In genomic region chr17:78676813-78677212, GRCm38 (mm10) we compare ENCODE assay signal across 17 mouse cellular contexts.
DNase-seq lines count a peak whose midpoint lies in the region; ATAC-seq and TF ChIP-seq lines count a peak whose summit lies in the region.
"Had no signal": no experiment of that assay in that cellular context is flagged by ENCODE, and none has a peak within 500 bp of the region (broad histone marks: within the 10 kb centered on the region; RNA-seq: fewer than 3 reads in every experiment).

No protein-coding gene starts in this region.

- H3K27me3 ChIP-seq in heart, embryonic 11.5 days (ENCODE audit: control insufficient read depth, insufficient read depth, low read length), result no peaks in the 10 kb centered on the region
- H3K27me3 ChIP-seq: embryonic facial prominence, embryonic 13.5 days; hindbrain, embryonic 13.5 days; neural tube, embryonic 12.5 days; Patski had no signal

- H3K36me3 ChIP-seq in heart, embryonic 11.5 days (ENCODE audit: control insufficient read depth, insufficient read depth, low read length), result peaks cover 3% of the 10 kb centered on the region; the same call in 1 of the 2 replicates

- ATAC-seq in heart, embryonic 11.5 days (replicated peaks; ENCODE audit: insufficient number of reproducible peaks, low FRiP score, low TSS enrichment), result no peak
- ATAC-seq: intestine, embryonic 16.5 days; Patski had no signal

- H3K27ac ChIP-seq in heart, embryonic 11.5 days (ENCODE audit: low read depth, low read length), result peak overlapping the region; percentile 65
- peak overlapping the region; percentile 72 for H3K27ac ChIP-seq in layer of hippocampus, adult 2 months
- H3K27ac ChIP-seq: embryonic facial prominence, embryonic 13.5 days; hindbrain, embryonic 13.5 days; neural tube, embryonic 12.5 days had no signal

- TF ChIP-seq CTCF in layer of hippocampus, adult 2 months (conservative IDR thresholded peaks at IDR 0.05), result no peak

- WGBS in heart, embryonic 11.5 days (ENCODE audit: insufficient replicate concordance), result 63% methylated on average over 11 of the region's 11 CpGs

- H3K9me3 ChIP-seq in heart, embryonic 11.5 days (replicated peaks; ENCODE audit: control insufficient read depth, low read length), result no peaks in the 10 kb centered on the region
- H3K9me3 ChIP-seq: embryonic facial prominence, embryonic 13.5 days; hindbrain, embryonic 13.5 days; neural tube, embryonic 12.5 days had no signal

- H3K4me3 ChIP-seq in heart, embryonic 11.5 days (ENCODE audit: low read depth, low read length), result no peak overlapping the region
- no peak overlapping the region for H3K4me3 ChIP-seq in layer of hippocampus, adult 2 months
- H3K4me3 ChIP-seq: embryonic facial prominence, embryonic 13.5 days; hindbrain, embryonic 13.5 days; neural tube, embryonic 12.5 days had no signal

- peak overlapping the region; percentile 41 for H3K4me2 ChIP-seq in heart, embryonic 11.5 days
- H3K4me2 ChIP-seq: embryonic facial prominence, embryonic 13.5 days; hindbrain, embryonic 13.5 days; neural tube, embryonic 12.5 days had no signal

- H3K4me1 ChIP-seq in heart, embryonic 11.5 days (ENCODE audit: control insufficient read depth, insufficient read depth, low read length), result peaks cover 18% of the 10 kb centered on the region
- H3K4me1 ChIP-seq: embryonic facial prominence, embryonic 13.5 days; hindbrain, embryonic 13.5 days; neural tube, embryonic 12.5 days had no signal

- no peak overlapping the region for H3K9ac ChIP-seq in heart, embryonic 11.5 days (ENCODE audit: low read depth, low read length)
- H3K9ac ChIP-seq: embryonic facial prominence, embryonic 13.5 days; hindbrain, embryonic 13.5 days; neural tube, embryonic 12.5 days had no signal

- DNase-seq in heart, adult 18-20 months, result no peak
- DNase-seq in layer of hippocampus, adult 2 months (ENCODE audit: low spot score in 2 of 2), result peak in 1 of 2 experiments; percentile 38
- DNase-seq in layer of hippocampus, postnatal 25 days (ENCODE audit: extremely low spot score in 1 of 2, low spot score in 1 of 2), result no peak
- peak; percentile 27 to 61 for DNase-seq in left cerebral cortex, adult 9 months (ENCODE audit: low spot score in 2 of 2)
- peak; percentile 47 to 75 for DNase-seq in right cerebral cortex, postnatal 36 days (ENCODE audit: low spot score in 2 of 2)
- no peak for DNase-seq in spleen, postnatal 14 days (ENCODE audit: low spot score in 2 of 2)
- DNase-seq in kidney, adult 8-10 months, result no peak
- DNase-seq: adrenal gland, postnatal 36 days; cerebellum, postnatal 36 days; kidney, postnatal 25 days; lung, postnatal 14 days had no signal

Comparison
In these comparisons a context has a peak if more than half of its experiments do, and no peak if none do; other contexts are left out.
1. DNase-seq: peak in left cerebral cortex, adult 9 months (2 of 2) and right cerebral cortex, postnatal 36 days (2 of 2); none in heart, adult 18-20 months (0 of 2), layer of hippocampus, postnatal 25 days (0 of 2), spleen, postnatal 14 days (0 of 2) and kidney, adult 8-10 months (0 of 2).